Mouse (Mus musculus) kidney, postnatal 4 days (tissue): ENCODE results near the gene Fus.

Experiments
- DNase-seq, 2 experiments: peaks; one replicate each; pipeline ENCODE4 v3.0.0; 2021; ENCODE audit warnings: mixed read lengths in 2 of 2

Fus gene

GRCm38 (mm10) chr7:127946470-127947023, 20.7 kb upstream of the Fus start, which contains the start of gene Prss36:
Gene Prss36, minus strand, starts transcription at chr7:127946725.
- DNase-seq, result no peak

GRCm38 (mm10) chr7:127952864-127953581, 14.2 kb upstream of the Fus start:
- no peak for DNase-seq

GRCm38 (mm10) chr7:127959364-127959763, 7.9 kb upstream of the Fus start:
- no peak for DNase-seq

GRCm38 (mm10) chr7:127966371-127966918, 812 bp upstream of the Fus start:
- DNase-seq, result peak; percentile 13 to 37

GRCm38 (mm10) chr7:127967922-127968828, 918 bp downstream of the Fus start:
- peak; percentile 84 to 91 for DNase-seq

- no peak for DNase-seq
Measured at GRCm38 (mm10) chr7:127974413-127974930, 7.2 kb downstream of the Fus start.

- no peak for DNase-seq
Measured at GRCm38 (mm10) chr7:127978856-127979255, 11.6 kb downstream of the Fus start.

GRCm38 (mm10) chr7:127980606-127981005, 13.3 kb downstream of the Fus start:
- DNase-seq, result no peak

GRCm38 (mm10) chr7:127988904-127989303, 21.6 kb downstream of the Fus start:
- no peak for DNase-seq

- DNase-seq, result peak; percentile 86 to 90
Measured at GRCm38 (mm10) chr7:127991643-127992487, 24.6 kb downstream of the Fus start.

GRCm38 (mm10) chr7:127992488-127993340, 25.5 kb downstream of the Fus start:
- peak; percentile 21 to 39 for DNase-seq

- peak; percentile 64 to 79 for DNase-seq
Measured at GRCm38 (mm10) chr7:127993341-127993977, 26.2 kb downstream of the Fus start, which contains the start of gene Pycard. Gene Pycard, minus strand, starts transcription at chr7:127993867.

- DNase-seq, result no peak
Measured at GRCm38 (mm10) chr7:127999436-127999835, 32.2 kb downstream of the Fus start.

- no peak for DNase-seq
Measured at GRCm38 (mm10) chr7:128000068-128000950, 33.1 kb downstream of the Fus start.

- DNase-seq, result no peak
Measured at GRCm38 (mm10) chr7:128003098-128003497, 35.8 kb downstream of the Fus start.

GRCm38 (mm10) chr7:128003688-128004087, 36.4 kb downstream of the Fus start, which contains the start of gene Trim72:
Gene Trim72, plus strand, starts transcription at chr7:128003949.
- DNase-seq, result no peak

- DNase-seq, result no peak
Measured at GRCm38 (mm10) chr7:128004150-128004486, 36.9 kb downstream of the Fus start.

GRCm38 (mm10) chr7:128004487-128005362, 37.5 kb downstream of the Fus start:
- peak; percentile 73 to 86 for DNase-seq
